Mouse (Mus musculus) right cerebral cortex, adult 18-20 months (tissue): ENCODE results near the gene Tpr.

ENCODE experiments used
- DNase-seq: peaks from one replicate; pipeline ENCODE4 v3.0.0; 2022; ENCODE audit warnings: mixed read lengths

The Tpr gene

GRCm38 (mm10) chr1:150392638-150393487 lies at the start of gene Tpr, which contains the start of gene Odr4:
Gene Tpr (plus strand): TSS chr1:150392838.
Gene Odr4 (minus strand): TSS chr1:150393080.
- peak; percentile 99 for DNase-seq

- no peak for DNase-seq
Observed at GRCm38 (mm10) chr1:150360864-150361263, 31.8 kb upstream of the Tpr start.

- no peak for DNase-seq
Observed at GRCm38 (mm10) chr1:150372895-150373294, 19.7 kb upstream of the Tpr start.

- no peak for DNase-seq
Observed at GRCm38 (mm10) chr1:150374247-150374646, 18.4 kb upstream of the Tpr start.

- peak; percentile 21 for DNase-seq
Observed at GRCm38 (mm10) chr1:150384138-150384537, 8.5 kb upstream of the Tpr start.

- DNase-seq = no peak
Observed at GRCm38 (mm10) chr1:150387572-150387971, 5.1 kb upstream of the Tpr start.

- no peak for DNase-seq
Observed at GRCm38 (mm10) chr1:150389390-150390129, 3.1 kb upstream of the Tpr start.

- no peak for DNase-seq
Observed at GRCm38 (mm10) chr1:150391931-150392637, 554 bp upstream of the Tpr start.

GRCm38 (mm10) chr1:150393488-150393852 lies 832 bp downstream of the Tpr start:
- no peak for DNase-seq

GRCm38 (mm10) chr1:150396001-150396400 lies 3.4 kb downstream of the Tpr start:
- DNase-seq = no peak

GRCm38 (mm10) chr1:150403914-150404313 lies 11.3 kb downstream of the Tpr start:
- no peak for DNase-seq

- DNase-seq = no peak
Observed at GRCm38 (mm10) chr1:150404555-150404954, 11.9 kb downstream of the Tpr start.

- DNase-seq = no peak
Observed at GRCm38 (mm10) chr1:150407285-150407684, 14.6 kb downstream of the Tpr start.

GRCm38 (mm10) chr1:150409996-150410395 lies 17.4 kb downstream of the Tpr start:
- DNase-seq = no peak

- DNase-seq = no peak
Observed at GRCm38 (mm10) chr1:150416006-150416405, 23.4 kb downstream of the Tpr start.

- DNase-seq = no peak
Observed at GRCm38 (mm10) chr1:150418426-150418825, 25.8 kb downstream of the Tpr start.

- no peak for DNase-seq
Observed at GRCm38 (mm10) chr1:150425665-150426064, 33.0 kb downstream of the Tpr start.

GRCm38 (mm10) chr1:150426216-150426615 lies 33.6 kb downstream of the Tpr start:
- DNase-seq = no peak

- no peak for DNase-seq
Observed at GRCm38 (mm10) chr1:150438641-150439040, 46.0 kb downstream of the Tpr start.

- DNase-seq = no peak
Observed at GRCm38 (mm10) chr1:150441731-150442130, 49.1 kb downstream of the Tpr start.

- no peak for DNase-seq
Observed at GRCm38 (mm10) chr1:150458977-150459376, 66.3 kb downstream of the Tpr start.

GRCm38 (mm10) chr1:150459599-150459998 lies 67.0 kb downstream of the Tpr start:
- no peak for DNase-seq

- no peak for DNase-seq
Observed at GRCm38 (mm10) chr1:150460595-150460994, 68.0 kb downstream of the Tpr start.
